Mouse (Mus musculus) R1 (cell line): ENCODE measurements around the gene Lrrc8d.

Source experiments
- DNase-seq: peaks from one replicate; pipeline ENCODE4 v3.0.0-alpha.2; 2018; ENCODE audit warnings: low read depth, low spot score

Lrrc8d gene

GRCm38 (mm10) chr5:105699141-105700069 lies at the start of gene Lrrc8d:
Lrrc8d (plus strand) TSS chr5:105699969.
- peak; percentile 80 for DNase-seq

DNA sequence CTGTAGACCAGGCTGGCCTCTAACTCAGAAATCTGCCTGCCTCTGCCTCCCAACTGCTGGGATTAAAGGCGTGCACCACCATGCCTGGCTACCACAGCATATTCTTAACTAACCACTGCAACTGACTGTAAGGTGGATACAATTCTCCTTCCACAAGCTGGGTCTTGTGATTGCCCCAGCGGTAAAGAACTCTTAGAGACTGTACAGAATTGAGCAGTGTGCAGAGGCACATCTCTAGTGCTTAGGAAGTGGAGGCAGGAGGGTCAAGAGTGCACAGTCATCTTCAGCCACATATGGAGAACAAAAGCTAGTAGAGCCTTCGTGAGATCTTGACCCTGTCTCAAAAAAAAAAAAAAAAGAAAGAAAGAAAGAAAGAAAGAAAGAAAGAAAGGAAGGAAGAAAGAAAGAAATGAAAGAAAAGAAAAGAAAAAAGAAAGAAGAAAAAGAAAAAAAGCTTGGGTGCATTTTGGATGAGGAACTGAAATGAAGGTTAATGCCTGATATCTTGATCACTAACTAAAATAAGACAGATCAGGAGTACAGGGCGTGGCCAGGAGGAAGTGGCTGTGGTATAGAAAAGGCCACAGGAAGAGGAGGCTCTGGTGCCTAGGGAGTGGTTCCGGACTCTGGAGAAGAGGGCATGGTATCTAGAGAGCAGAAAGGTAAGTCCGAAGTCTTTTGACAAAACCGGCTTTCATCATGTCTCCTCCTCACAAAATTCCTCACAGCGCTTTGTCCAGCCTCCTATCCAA lies 48.9 kb upstream of the Lrrc8d start:
- no peak for DNase-seq

DNA sequence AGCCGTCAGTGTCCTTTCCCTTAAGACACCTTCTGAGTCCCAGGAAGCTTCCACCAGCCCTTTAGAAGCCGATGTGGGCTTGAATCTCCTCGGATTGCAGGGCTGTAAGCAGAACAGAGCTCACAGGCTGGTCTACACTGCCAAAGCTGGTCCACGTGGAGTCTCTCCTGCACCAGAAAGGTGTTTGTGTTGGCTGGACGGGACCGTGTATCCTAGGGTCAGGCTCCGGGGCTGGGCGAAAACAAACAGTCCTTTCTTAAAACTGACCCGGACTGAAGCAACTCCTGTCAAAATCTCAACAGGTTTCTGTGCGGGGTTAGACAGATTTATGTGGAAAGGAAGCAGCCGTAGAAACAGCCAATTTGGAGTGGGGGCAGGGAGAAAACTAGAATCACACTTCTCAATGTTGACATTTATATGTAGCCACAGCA lies 48.2 kb upstream of the Lrrc8d start:
- DNase-seq, result no peak

DNA sequence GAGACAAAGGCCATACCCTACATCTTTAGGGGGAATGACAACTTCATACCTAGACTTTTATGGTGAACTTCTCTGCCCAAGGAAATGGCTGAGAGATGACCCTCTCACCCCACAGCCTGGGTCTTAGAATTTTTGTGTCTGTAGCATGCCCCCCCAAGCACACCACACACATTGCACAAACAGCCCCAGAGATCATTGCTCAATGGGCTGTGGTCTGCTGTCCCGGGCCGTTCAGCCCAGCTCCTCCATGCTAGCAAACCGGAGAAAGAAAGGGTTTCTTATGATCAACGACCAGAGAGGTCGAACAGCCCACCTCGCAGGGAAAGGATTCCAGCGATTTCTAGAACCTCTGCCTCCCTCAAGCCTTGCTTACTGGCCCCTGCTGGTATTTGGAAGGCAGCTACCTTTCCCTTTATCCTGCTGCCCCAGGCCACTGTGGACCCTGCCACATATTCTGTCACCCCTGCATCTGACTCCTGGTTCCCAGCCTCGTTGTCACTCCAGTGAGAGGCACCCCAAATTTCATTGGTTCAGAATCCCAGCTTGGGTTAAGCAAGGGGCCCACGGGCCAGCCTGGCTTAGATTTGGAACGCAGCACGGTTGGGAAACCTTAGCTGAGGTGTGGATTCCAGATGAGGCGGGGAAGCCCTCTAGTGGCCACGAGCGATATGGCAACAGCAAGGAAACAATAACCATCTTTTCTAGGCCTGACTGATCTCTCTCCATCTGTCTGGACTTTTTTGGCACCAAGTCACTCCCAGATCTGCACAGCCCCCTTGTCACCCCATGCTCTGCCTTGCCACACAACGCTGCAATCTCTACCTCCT lies 45.3 kb upstream of the Lrrc8d start:
- DNase-seq, result peak; percentile 76

DNA sequence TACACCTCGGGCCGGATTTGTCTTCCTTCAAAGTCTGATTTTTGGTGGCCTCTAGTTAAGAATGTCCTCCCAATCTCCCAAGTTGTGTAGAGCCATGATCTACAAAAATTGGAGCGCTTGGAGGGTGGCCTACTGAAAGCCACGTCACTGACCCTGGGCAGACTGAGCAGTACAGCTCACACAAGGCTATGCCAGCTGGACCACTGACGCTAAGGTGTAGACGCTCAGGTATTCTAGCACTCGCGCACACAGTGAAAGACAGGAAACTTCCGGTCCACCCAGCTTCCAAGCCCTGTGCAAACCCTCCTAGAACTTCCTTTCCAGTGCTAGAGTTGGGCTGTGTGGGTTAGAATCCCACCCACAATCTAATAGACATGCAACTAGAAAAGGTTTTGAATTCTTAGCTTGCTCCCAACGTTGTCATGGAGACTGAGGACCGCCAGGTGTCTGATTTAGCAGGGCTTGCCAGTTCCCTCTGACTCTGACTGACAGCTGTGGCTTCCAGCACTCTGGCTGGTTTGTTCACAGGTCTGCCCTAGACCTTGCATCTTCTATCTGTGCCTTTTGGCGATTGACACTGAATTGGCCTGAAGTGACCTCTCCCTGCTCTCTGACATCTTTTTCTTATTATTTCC lies 44.6 kb upstream of the Lrrc8d start:
- DNase-seq, result peak; percentile 66

- DNase-seq, result no peak
Measured at GRCm38 (mm10) chr5:105661894-105662293, 37.9 kb upstream of the Lrrc8d start.

DNA sequence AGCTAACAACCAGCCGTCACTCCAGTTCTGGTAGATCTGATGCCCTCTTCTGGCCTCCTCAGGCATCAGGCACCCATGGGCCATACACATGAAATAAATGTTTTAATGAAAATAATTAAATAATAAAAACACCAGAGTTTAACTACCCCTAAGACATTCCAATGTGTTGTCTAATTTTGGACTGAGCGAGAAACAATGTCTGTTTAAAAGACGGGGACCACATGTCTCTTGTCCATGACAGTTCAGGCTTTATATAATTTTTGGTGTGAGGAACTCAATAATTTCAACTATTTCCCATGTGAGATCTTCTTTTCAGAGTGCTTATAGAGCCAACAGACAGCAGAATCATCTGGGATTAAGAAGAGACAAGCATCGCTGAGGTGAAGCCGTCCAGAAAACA lies 32.8 kb upstream of the Lrrc8d start:
- no peak for DNase-seq

GRCm38 (mm10) chr5:105667411-105667810 lies 32.4 kb upstream of the Lrrc8d start:
- DNase-seq, result no peak

- no peak for DNase-seq
Measured at GRCm38 (mm10) chr5:105669086-105669485, 30.7 kb upstream of the Lrrc8d start.

GRCm38 (mm10) chr5:105669508-105670353 lies 30.0 kb upstream of the Lrrc8d start:
- peak; percentile 56 for DNase-seq

DNA sequence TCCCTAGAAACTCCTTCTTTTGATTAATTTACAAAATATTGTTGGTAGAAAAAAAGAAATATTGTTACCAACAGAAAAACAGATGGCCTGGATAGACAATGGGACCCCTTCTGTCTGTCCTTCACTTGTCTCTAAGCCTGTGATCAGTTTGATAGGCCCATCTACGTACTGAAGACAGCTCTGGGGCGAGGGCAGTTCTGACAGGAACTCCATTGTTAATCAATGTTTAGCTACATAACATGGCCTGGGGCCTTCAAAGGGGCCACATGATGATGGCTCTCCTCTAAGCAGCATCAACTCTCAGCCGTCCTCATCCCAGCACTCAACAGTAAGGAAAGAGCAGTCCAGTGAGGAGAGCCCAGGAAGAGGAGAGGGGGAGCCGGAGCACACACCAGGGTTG lies 27.4 kb upstream of the Lrrc8d start:
- peak; percentile 14 for DNase-seq

DNA sequence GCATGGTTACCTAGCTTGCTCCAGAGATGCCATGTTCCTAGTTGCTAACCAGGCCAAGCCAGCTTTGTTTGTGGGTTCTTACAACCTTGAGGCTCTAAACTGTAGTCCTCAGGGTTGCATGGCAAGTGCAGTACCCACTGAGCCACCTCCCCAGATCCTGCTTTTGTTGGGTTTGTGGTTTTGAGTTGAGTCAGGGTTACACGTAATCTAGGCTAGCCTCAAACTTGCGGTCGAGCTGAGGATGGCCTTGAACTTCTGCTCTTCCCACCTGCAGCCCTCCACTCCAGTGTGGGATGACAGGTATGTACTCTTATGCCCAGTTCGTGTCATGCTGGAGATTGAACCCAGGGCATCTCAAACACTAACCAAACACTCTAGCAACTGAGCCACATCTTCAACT lies 24.3 kb upstream of the Lrrc8d start:
- DNase-seq, result no peak

GRCm38 (mm10) chr5:105677071-105677470 lies 22.7 kb upstream of the Lrrc8d start:
- no peak for DNase-seq

GRCm38 (mm10) chr5:105678243-105678642 lies 21.5 kb upstream of the Lrrc8d start:
- no peak for DNase-seq

DNA sequence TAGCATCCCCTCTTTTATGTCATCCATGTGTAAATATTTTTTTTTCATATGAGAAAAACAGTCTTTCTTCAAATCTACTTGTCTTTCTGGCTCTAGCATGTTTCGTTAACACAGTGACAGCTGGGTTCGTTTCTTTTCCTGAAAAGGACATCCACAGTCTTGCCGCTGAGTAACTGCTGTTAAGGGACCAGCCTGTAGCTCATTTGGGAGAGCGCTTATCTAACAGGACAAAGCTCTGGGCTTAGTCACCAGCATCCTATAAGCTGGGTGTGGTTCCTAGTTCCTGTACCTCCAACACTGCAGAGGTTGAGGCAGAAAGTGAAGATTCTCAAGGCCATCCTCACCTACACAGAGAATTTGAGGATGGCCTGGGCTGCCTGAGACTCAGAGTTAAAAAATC lies 20.5 kb upstream of the Lrrc8d start:
- DNase-seq, result no peak

DNA sequence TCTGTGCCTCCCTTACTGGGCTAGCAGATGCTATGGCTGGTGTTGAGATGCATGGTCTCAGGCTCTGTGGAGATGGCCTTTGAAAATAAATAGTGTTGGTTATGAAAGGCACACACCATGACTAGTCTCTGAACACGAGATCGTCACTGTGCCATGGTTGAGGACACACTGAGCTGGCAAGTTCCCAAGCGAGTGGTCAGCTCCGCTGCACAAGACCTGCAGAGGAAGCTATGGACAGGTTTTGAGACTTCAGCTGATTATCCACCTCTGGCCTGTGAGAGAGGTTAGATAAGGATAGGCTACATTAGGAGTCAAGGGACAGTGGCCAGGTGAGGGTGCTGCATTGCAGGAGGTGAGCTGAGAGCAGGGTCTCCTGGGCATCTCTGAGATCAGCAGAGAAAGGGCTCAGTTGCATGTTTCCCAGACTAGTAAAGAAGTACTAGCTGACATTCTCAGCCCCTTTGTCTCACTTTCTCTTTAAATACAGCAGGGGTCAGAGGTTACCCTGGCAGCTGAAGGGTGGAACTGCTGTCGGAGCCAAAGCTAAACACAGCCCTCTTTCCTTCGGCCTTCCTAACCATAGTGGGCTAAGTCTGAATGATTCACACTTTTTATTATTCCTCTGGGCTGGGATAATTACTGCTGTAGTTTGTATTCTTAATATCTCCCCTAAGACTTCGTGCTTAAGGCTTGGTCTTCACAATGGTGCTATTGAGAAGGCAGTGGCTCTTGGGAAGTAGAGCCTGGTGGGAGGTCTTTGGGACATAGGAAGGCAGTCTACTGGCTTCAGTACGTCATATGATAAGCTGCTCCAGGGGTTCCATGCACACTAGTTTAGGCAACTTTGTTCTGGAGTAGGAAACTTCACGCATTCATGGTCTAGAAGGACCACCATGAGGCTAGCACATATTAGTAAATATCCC lies 19.6 kb upstream of the Lrrc8d start:
- no peak for DNase-seq

GRCm38 (mm10) chr5:105682143-105682611 lies 17.6 kb upstream of the Lrrc8d start:
- DNase-seq, result no peak

DNA sequence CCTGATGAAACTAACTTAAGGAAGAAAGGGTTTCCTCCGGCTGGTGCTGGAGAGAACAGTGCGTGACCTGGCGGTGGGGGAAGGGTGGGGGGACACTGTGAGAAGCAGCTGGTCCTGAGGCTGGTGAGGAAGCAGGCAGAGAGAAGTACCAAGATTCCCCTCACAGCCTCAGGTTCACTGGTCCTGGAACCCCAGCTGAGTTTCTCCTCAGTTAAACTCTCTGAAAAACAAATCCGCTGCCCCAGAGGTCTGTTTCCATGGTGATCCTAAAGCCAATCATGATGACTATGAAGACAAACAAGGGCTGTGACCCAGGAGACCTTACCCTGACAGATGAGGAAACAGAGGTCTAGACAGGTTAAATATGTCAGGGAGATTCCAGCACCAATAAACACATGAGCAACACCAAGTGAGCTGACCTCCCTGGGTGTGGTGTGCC lies 15.8 kb upstream of the Lrrc8d start:
- peak; percentile 66 for DNase-seq
